Mouse (Mus musculus): Measurements from ENCODE around the gene Med15. TPM values are rescaled to one million over a fixed set of nuclear protein-coding genes. Genes with fewer than 3 reads are reported as not detected.

Gene Med15
- polyA plus RNA-seq, 1 experiment from 2014 or later, result 50.3 TPM

Other genes with a start within 250 kb of the Med15 start
- 1.1 and 3.2 TPM in 2 replicates for gene Aifm3, start 243.3 kb downstream of the Med15 start, polyA plus RNA-seq (2016; fragmentation: Nextera tagmentation; extraction: Ambion mirVana)
- gene Lztr1, start 224.2 kb downstream of the Med15 start, polyA plus RNA-seq (2016; fragmentation: Nextera tagmentation; extraction: Ambion mirVana), result 116 and 135 TPM in 2 replicates
- gene Thap7, start 201.8 kb downstream of the Med15 start, polyA plus RNA-seq (2016; fragmentation: Nextera tagmentation; extraction: Ambion mirVana), result 62.7 and 71.0 TPM in 2 replicates
- gene Lrrc74b, start 171.6 kb downstream of the Med15 start, polyA plus RNA-seq (2016; fragmentation: Nextera tagmentation; extraction: Ambion mirVana), result 0.24 TPM in 2 replicates
- 0.75 and 0.96 TPM in 2 replicates for gene P2rx6, start 171.0 kb downstream of the Med15 start, polyA plus RNA-seq (2016; fragmentation: Nextera tagmentation; extraction: Ambion mirVana)
- gene Slc7a4, start 149.7 kb downstream of the Med15 start, polyA plus RNA-seq (2016; fragmentation: Nextera tagmentation; extraction: Ambion mirVana), result 6.6 TPM in 2 replicates
- gene Smpd4, start 113.5 kb downstream of the Med15 start, polyA plus RNA-seq (2016; fragmentation: Nextera tagmentation; extraction: Ambion mirVana), result 30.5 and 31.8 TPM in 2 replicates
- gene Ccdc74a, start 86.4 kb downstream of the Med15 start, polyA plus RNA-seq (2016; fragmentation: Nextera tagmentation; extraction: Ambion mirVana), result 5.1 and 6.5 TPM in 2 replicates
- gene Klhl22, start 26.7 kb upstream of the Med15 start, polyA plus RNA-seq (2016; fragmentation: Nextera tagmentation; extraction: Ambion mirVana), result 63.6 and 66.6 TPM in 2 replicates
- 13.5 and 13.9 TPM in 2 replicates for gene Scarf2, start 64.4 kb upstream of the Med15 start, polyA plus RNA-seq (2016; fragmentation: Nextera tagmentation; extraction: Ambion mirVana)
- gene B830017H08Rik, start 100.2 kb upstream of the Med15 start, polyA plus RNA-seq (2016; fragmentation: Nextera tagmentation; extraction: Ambion mirVana), result 1.1 and 1.6 TPM in 2 replicates
- 3.7 and 4.7 TPM in 2 replicates for gene Car15, start 105.5 kb upstream of the Med15 start, polyA plus RNA-seq (2016; fragmentation: Nextera tagmentation; extraction: Ambion mirVana)
- gene Gm20518, start 158.8 kb upstream of the Med15 start, polyA plus RNA-seq (2016; fragmentation: Nextera tagmentation; extraction: Ambion mirVana), result 0.43 and 0.63 TPM in 2 replicates
- 0.10 TPM in 2 replicates for gene Tssk1, start 161.3 kb upstream of the Med15 start, polyA plus RNA-seq (2016; fragmentation: Nextera tagmentation; extraction: Ambion mirVana)
- 96.7 and 101 TPM in 2 replicates for gene Dgcr2, start 165.7 kb upstream of the Med15 start, polyA plus RNA-seq (2016; fragmentation: Nextera tagmentation; extraction: Ambion mirVana)
- gene Tssk2, start 165.7 kb upstream of the Med15 start, polyA plus RNA-seq (2016; fragmentation: Nextera tagmentation; extraction: Ambion mirVana), result not detected in 2 replicates
- gene Ess2, start 178.5 kb upstream of the Med15 start, polyA plus RNA-seq (2016; fragmentation: Nextera tagmentation; extraction: Ambion mirVana), result 52.1 and 54.6 TPM in 2 replicates
- gene Gsc2, start 182.2 kb upstream of the Med15 start, polyA plus RNA-seq (2016; fragmentation: Nextera tagmentation; extraction: Ambion mirVana), result not detected in 2 replicates
- 156 and 162 TPM in 2 replicates for gene Slc25a1, start 195.3 kb upstream of the Med15 start, polyA plus RNA-seq (2016; fragmentation: Nextera tagmentation; extraction: Ambion mirVana)
- gene Vpreb2, start 247.5 kb upstream of the Med15 start, polyA plus RNA-seq (2016; fragmentation: Nextera tagmentation; extraction: Ambion mirVana), result not detected in 2 replicates

Data from neural tube, embryonic 12.5 days (tissue).